Mouse (Mus musculus): ENCODE data around the gene Cdh4. TPM values are rescaled to one million over a fixed set of nuclear protein-coding genes. Genes with fewer than 3 reads are reported as not detected.

The Cdh4 gene
- polyA plus RNA-seq, 1 experiment from 2014 or later, result 3.0 TPM

DNA sequence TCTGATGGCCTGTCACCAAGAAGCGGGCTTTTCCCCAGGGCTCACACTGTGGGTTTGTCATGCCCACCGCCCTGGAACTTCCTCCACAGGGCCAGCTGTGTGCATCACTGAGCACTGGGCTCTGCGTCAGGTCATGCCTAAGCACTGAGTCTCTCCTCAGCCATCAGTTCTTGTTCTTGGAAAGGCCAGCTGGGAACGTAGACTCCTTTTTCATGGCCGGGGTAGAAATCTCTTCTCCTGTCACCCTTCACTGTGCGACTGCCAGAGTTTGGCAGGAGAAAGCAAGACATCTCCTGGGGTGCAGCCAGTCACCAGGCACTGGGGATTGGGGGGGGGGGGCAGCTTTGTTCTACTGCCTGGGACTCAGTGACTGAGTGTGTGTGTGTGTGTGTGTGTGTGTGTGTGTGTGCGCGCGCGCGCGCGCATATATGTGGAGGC is 222.0 kb downstream of the Cdh4 start:
- TF ChIP-seq CTCF (IDR thresholded peaks at IDR 0.05; ENCODE audit: low read depth), result no peak
- H3K27ac ChIP-seq (ENCODE audit: low read depth, low read length), result no peak overlapping the region
- H3K4me2 ChIP-seq (replicated peaks; ENCODE audit: low read depth), result no peak overlapping the region
- no peaks in the 10 kb centered on the region for H3K4me1 ChIP-seq (replicated peaks; ENCODE audit: control insufficient read depth, insufficient read depth, low read length)
- H3K36me3 ChIP-seq (ENCODE audit: control insufficient read depth, insufficient read depth), result no peaks in the 10 kb centered on the region
- no peak for ATAC-seq
- no peaks in the 10 kb centered on the region for H3K9me3 ChIP-seq (ENCODE audit: control insufficient read depth)
- no peak overlapping the region for H3K9ac ChIP-seq (ENCODE audit: low read depth, low read length)
- no peak overlapping the region for H3K4me3 ChIP-seq (ENCODE audit: low read depth, low read length)
- 93% methylated on average over 13 of the region's 13 CpGs for WGBS
- H3K27me3 ChIP-seq (replicated peaks; ENCODE audit: control insufficient read depth, insufficient read depth, low read length), result 0 out of 2 replicates have a peak, but pooled peaks cover 3% of the 10 kb centered on the region

- no peak for TF ChIP-seq CTCF (IDR thresholded peaks at IDR 0.05; ENCODE audit: low read depth)
- no peak for ATAC-seq
- Histone ChIP-seq H3K4me3 (ENCODE audit: low read depth, low read length) (no peak overlapping the region), H3K27me3 (replicated peaks; ENCODE audit: control insufficient read depth, insufficient read depth, low read length) (no peaks in the 10 kb centered on the region), H3K4me1 (replicated peaks; ENCODE audit: control insufficient read depth, insufficient read depth, low read length) (no peaks in the 10 kb centered on the region), H3K9ac (ENCODE audit: low read depth, low read length) (no peak overlapping the region), H3K4me2 (replicated peaks; ENCODE audit: low read depth) (no peak overlapping the region), H3K27ac (ENCODE audit: low read depth, low read length) (no peak overlapping the region), H3K9me3 (ENCODE audit: control insufficient read depth) (no peaks in the 10 kb centered on the region), H3K36me3 (ENCODE audit: control insufficient read depth, insufficient read depth) (no peaks in the 10 kb centered on the region)
- 70% methylated on average over 10 of the region's 10 CpGs for WGBS
These were observed 228.5 kb downstream of the Cdh4 start for GRCm38 (mm10) chr2:179670689-179671088.

DNA sequence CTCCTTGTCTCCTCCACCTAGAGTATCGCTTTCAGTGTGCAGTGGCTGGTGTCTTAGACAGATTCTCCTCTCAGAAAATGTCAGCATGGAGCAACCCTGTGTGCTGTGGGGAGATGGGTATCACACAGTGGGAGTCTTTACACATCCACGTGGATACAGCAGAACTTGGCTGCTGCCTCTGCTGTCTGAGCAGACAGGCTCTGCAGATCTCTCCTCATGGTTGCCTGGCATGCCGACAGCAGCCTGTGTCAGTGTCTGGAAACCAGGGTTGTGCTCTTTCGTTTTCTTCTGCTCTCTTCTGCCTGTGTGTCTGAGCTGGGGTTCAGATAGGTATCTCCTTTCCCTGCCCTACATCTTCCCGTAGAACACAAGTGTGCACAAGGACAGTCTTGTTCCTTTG is 237.6 kb downstream of the Cdh4 start:
- Histone ChIP-seq H3K4me2 (replicated peaks; ENCODE audit: low read depth) (no peak overlapping the region), H3K9me3 (ENCODE audit: control insufficient read depth) (no peaks in the 10 kb centered on the region), H3K27ac (ENCODE audit: low read depth, low read length) (no peak overlapping the region), H3K4me1 (replicated peaks; ENCODE audit: control insufficient read depth, insufficient read depth, low read length) (no peaks in the 10 kb centered on the region; the same call in 1 of the 2 replicates), H3K36me3 (ENCODE audit: control insufficient read depth, insufficient read depth) (no peaks in the 10 kb centered on the region), H3K9ac (ENCODE audit: low read depth, low read length) (no peak overlapping the region), H3K27me3 (replicated peaks; ENCODE audit: control insufficient read depth, insufficient read depth, low read length) (no peaks in the 10 kb centered on the region), H3K4me3 (ENCODE audit: low read depth, low read length) (no peak overlapping the region)
- no peak for TF ChIP-seq CTCF (IDR thresholded peaks at IDR 0.05; ENCODE audit: low read depth)
- WGBS, result 63% methylated on average over 5 of the region's 5 CpGs
- ATAC-seq, result no peak

DNA sequence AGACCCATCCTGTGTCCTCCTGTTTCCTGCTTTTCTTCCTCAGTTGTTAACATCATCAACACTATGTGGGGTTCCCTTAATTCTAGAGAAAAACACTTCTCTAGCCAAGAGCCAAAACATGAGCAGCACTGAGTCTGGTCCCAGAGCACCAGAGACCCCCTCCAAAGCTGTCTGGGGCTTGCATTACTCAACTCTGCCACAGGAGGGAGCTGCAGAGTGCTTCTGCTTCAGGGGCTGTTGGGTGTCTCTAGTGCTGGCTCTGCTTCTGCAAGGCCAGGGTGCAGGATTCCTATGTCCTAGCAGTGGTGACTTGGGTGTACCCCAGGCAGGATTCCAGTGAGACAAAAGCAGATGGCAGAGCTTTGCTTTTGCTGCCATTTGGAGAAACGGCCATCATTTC is 239.2 kb downstream of the Cdh4 start:
- Histone ChIP-seq H3K36me3 (ENCODE audit: control insufficient read depth, insufficient read depth) (no peaks in the 10 kb centered on the region), H3K4me3 (ENCODE audit: low read depth, low read length) (no peak overlapping the region), H3K9me3 (ENCODE audit: control insufficient read depth) (no peaks in the 10 kb centered on the region), H3K27ac (ENCODE audit: low read depth, low read length) (no peak overlapping the region), H3K4me2 (replicated peaks; ENCODE audit: low read depth) (no peak overlapping the region), H3K27me3 (replicated peaks; ENCODE audit: control insufficient read depth, insufficient read depth, low read length) (no peaks in the 10 kb centered on the region), H3K9ac (ENCODE audit: low read depth, low read length) (no peak overlapping the region), H3K4me1 (replicated peaks; ENCODE audit: control insufficient read depth, insufficient read depth, low read length) (no peaks in the 10 kb centered on the region; the same call in 1 of the 2 replicates)
- TF ChIP-seq CTCF (IDR thresholded peaks at IDR 0.05; ENCODE audit: low read depth), result peak; percentile 72
- ATAC-seq, result no peak
- WGBS, result 86% methylated on average over 1 of the region's 1 CpGs

DNA sequence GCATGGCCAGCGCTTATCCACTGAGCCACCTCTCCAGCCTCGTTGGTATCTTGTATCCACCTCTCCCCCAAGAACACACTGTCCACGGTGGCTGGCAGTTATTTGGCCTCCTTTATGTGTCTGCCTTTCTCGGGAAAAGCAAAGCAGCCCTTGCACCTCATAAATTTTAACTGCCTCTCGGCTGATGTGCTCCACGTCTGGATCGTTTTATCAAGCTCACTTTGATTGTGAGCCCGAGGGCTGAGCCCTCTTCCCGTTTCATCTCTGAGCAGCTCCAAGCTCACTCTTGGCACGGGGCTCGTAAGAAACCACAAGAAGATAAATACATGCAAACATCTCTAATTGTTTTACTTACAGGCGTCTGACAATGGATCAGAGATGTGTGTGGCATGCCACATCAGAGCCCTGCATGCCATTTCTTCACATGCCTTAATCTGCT is 245.0 kb downstream of the Cdh4 start:
- 29% methylated on average over 12 of the region's 12 CpGs for WGBS
- H3K27ac ChIP-seq (ENCODE audit: low read depth, low read length), result no peak overlapping the region
- H3K9ac ChIP-seq (ENCODE audit: low read depth, low read length), result no peak overlapping the region
- no peaks in the 10 kb centered on the region; the same call in 1 of the 2 replicates for H3K4me1 ChIP-seq (replicated peaks; ENCODE audit: control insufficient read depth, insufficient read depth, low read length)
- no peak for TF ChIP-seq CTCF (IDR thresholded peaks at IDR 0.05; ENCODE audit: low read depth)
- H3K4me3 ChIP-seq (ENCODE audit: low read depth, low read length), result no peak overlapping the region
- H3K36me3 ChIP-seq (ENCODE audit: control insufficient read depth, insufficient read depth), result no peaks in the 10 kb centered on the region
- no peaks in the 10 kb centered on the region for H3K9me3 ChIP-seq (ENCODE audit: control insufficient read depth)
- no peak overlapping the region for H3K4me2 ChIP-seq (replicated peaks; ENCODE audit: low read depth)
- ATAC-seq, result no peak
- no peaks in the 10 kb centered on the region for H3K27me3 ChIP-seq (replicated peaks; ENCODE audit: control insufficient read depth, insufficient read depth, low read length)

DNA sequence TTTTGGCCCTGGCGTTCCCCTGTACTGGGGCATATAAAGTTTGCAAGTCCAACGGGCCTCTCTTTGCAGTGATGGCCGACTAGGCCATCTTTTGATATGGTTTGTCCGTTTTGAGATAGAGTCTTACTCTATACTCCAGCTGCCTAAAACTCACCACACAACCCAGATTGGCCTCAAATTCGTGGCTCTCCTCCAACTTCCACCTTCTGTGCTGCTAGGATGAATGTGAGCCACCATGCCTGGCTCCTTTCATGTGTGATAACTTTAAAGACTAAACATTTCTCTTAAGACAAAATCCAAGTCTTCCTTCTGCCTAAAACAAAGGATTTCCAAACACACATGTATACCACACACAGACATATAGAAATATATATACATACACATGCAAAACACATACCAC is 246.7 kb downstream of the Cdh4 start:
- H3K9ac ChIP-seq (ENCODE audit: low read depth, low read length), result no peak overlapping the region
- H3K4me3 ChIP-seq (ENCODE audit: low read depth, low read length), result no peak overlapping the region
- H3K4me2 ChIP-seq (replicated peaks; ENCODE audit: low read depth), result no peak overlapping the region
- no peaks in the 10 kb centered on the region for H3K36me3 ChIP-seq (ENCODE audit: control insufficient read depth, insufficient read depth)
- no peaks in the 10 kb centered on the region for H3K9me3 ChIP-seq (ENCODE audit: control insufficient read depth)
- no peaks in the 10 kb centered on the region for H3K4me1 ChIP-seq (replicated peaks; ENCODE audit: control insufficient read depth, insufficient read depth, low read length)
- no peak for TF ChIP-seq CTCF (IDR thresholded peaks at IDR 0.05; ENCODE audit: low read depth)
- no peak overlapping the region for H3K27ac ChIP-seq (ENCODE audit: low read depth, low read length)
- no peak for ATAC-seq
- H3K27me3 ChIP-seq (replicated peaks; ENCODE audit: control insufficient read depth, insufficient read depth, low read length), result no peaks in the 10 kb centered on the region
- WGBS, result 71% methylated on average over 5 of the region's 5 CpGs

- no peaks in the 10 kb centered on the region for H3K9me3 ChIP-seq (ENCODE audit: control insufficient read depth)
- no peaks in the 10 kb centered on the region for H3K27me3 ChIP-seq (replicated peaks; ENCODE audit: control insufficient read depth, insufficient read depth, low read length)
- H3K27ac ChIP-seq (ENCODE audit: low read depth, low read length), result no peak overlapping the region
- no peaks in the 10 kb centered on the region for H3K4me1 ChIP-seq (replicated peaks; ENCODE audit: control insufficient read depth, insufficient read depth, low read length)
- no peaks in the 10 kb centered on the region for H3K36me3 ChIP-seq (ENCODE audit: control insufficient read depth, insufficient read depth)
- TF ChIP-seq CTCF (IDR thresholded peaks at IDR 0.05; ENCODE audit: low read depth), result no peak
- no peak for ATAC-seq
- H3K4me2 ChIP-seq (replicated peaks; ENCODE audit: low read depth), result no peak overlapping the region
- no peak overlapping the region for H3K4me3 ChIP-seq (ENCODE audit: low read depth, low read length)
- H3K9ac ChIP-seq (ENCODE audit: low read depth, low read length), result no peak overlapping the region
- 65% methylated on average over 3 of the region's 3 CpGs for WGBS
These were observed 247.5 kb downstream of the Cdh4 start for GRCm38 (mm10) chr2:179689761-179690160.

Measured in intestine, postnatal 0 days (tissue).